Mouse (Mus musculus) embryo, embryonic 10.5 days (tissue): ENCODE data around the gene Ptpn11.
"Not testable (repeated sequence)": the region's sequence is repeated elsewhere in the genome, so short reads cannot be mapped to it uniquely, and the experiment has no call there.

Experiments used
- DNase-seq: peaks from one replicate; pipeline ENCODE4 v3.0.0-alpha.2; 2015; ENCODE audit warnings: low spot score

Ptpn11 gene

DNA sequence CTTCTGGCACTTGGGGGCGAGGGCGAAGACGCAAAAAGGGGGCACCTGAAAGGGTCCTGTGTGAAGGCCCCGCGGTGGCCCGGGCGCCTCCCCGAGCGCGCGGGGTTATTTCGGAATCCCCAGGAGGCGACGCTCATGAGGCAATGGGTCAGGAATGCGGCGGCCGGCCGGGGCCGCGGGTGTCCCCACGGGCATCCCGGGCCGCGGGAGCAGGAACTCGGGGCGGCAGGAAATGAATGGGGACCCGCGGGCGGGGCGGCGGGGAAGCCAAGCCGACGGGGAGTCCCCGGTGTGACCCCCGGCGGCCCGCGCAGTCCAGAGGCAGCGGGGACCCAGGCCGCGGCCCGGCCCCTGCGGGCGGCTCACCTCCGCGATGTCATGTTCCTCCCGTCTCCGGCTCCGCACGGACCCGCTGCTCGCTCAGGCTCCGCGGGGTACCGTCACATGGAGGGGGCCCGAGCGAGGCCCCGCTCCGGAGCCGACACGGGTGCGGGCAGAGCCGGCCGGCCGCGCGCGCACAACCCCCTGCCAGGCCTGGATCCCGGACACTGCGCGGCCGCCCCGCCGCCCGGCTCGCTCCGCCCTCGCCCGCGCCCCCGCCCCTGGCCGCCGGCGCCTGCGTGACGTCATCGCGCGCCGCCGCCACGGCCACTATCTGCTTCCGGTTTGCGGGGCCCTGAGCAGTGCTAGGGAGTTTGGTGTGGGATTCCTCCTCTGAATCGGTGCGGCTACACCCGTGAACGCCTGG, at the start of gene Ptpn11:
TSS of gene Ptpn11 (minus strand) at position 562 of the 748 bp plus-strand sequence.
- DNase-seq, result peak; percentile 88

DNA sequence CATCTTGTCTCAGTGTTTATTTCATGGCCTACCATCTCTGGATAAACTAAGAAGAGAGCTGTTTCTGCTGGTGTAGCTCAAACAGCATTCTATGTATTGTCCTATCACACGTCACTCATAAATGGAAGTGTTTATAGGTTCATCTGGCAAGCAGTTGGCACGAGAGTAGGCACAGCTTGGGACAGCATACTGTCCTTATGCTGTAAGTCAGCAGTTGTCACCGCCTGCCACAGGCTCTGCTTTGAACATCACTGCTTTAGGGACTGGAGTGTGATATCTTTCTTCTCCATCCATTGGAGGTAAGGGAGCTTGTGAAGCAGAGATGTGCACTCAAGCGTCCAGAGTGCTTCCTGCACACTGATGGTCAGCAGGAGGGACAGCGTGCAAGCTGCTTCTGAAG, 48.6 kb upstream of the Ptpn11 start:
- DNase-seq, result no peak

DNA sequence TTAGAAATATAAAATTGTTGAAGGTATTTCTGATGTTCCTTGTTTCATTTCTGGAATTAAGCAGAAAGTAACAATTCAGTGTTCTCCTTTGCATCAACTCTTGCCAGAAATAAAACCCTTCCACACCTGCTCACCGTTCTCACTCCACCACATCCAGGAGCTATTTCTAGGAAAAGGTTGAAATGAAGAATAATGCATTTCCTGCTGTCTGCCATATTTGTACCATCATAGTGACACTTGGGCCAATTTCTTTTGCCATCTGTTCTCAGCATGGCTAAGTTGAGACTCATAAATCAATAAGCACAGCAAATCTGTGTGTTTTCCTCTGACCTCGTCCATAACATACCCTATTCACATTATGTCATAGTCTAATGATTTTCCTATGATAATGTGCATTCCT, 47.0 kb upstream of the Ptpn11 start:
- no peak for DNase-seq

DNA sequence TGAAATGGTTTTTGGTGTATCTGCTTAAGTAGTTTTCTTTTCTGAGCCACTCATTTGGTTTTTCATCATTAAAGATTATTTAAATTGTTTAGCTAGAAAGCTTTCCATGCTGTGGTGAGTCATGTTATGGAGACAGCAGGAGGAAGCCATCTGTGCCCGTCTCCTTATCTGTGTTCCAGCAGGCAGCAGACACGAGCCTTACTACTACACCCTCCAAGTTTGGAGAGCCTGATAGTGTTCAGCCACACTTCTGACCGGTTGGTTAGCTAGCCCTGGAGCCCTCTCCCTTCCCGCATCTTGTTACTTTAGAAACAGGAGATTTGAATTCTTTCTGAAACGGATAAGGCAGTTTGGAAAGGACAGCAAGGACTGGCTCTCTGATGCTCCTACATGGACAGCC, 45.0 kb upstream of the Ptpn11 start:
- DNase-seq, result no peak

DNA sequence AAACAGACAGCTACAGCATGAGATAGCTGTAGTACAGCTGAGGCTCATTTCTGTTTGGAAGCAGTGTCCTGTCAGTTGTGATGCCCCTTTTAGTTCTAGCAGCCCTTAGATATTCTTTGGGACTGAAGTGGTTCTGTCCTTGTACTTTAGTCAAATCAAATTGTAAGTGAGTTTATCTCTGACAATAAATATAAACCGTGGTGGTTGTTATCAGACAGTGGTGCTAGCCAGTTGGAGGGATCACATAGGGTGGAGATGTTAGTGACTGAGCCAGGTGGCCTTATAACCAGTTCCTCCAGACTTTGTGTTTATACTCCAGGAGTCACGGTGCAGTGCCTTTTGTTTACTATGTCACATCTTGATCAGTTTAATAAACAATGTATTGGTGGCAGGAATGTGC, 42.5 kb upstream of the Ptpn11 start:
- DNase-seq, result no peak

DNA sequence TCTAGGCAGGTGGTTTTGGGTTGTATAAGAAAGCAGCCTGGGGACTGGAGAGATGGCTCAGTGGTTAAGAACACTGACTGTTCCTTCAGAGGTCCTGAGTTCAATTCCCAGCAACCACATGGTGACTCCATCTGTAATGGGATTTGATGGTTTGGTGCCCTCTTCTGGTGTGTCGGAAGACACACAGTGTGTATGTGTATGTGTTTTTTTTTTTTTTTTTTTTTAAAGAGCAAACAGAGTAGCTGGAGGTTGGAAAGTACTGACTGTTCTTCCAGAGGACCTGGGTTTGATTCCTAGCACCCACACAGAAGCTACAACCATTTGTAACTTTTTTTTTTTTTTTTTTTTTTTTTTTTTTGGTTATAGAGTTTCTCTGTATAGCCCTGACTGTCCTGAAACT, 41.6 kb upstream of the Ptpn11 start:
- DNase-seq, result no peak

DNA sequence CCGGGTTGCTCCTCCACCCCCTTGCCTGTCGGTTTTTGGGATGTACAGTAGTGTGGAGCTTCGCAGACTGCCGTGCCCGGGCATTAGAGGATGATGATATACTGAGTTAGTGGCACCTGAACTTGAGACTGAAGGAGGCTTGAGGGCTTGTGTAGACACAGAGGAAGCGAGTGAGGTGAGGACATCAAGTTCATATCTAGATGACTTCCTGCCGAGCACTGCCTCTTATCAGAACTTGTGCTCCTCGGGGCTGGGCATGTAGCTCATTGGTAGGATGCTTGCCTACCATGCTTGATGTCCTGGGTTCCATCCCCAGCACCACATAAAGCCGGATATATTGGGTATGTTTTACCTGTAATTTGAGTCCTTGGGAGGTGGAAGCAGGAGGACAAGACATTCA, 39.6 kb upstream of the Ptpn11 start:
- no peak for DNase-seq

DNA sequence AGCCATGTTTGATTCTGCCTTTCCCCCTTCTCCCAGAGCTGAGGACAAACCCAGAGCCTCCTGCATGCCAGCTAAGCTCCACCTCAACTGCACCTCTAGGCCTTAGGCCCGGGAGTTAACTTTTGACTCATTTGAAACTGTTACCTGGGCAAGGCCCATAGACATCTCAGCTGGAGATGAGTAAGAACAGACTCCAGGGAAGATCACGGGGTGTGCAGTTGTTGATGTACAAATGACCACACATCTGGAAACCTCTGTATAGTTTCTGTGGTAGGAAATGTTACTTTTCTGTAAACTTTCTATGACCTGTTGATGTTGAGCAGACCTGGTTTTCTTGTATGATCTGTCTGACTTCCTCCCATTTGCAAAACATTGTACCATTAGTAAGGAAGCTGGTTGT, 38.0 kb upstream of the Ptpn11 start:
- DNase-seq, result no peak

DNA sequence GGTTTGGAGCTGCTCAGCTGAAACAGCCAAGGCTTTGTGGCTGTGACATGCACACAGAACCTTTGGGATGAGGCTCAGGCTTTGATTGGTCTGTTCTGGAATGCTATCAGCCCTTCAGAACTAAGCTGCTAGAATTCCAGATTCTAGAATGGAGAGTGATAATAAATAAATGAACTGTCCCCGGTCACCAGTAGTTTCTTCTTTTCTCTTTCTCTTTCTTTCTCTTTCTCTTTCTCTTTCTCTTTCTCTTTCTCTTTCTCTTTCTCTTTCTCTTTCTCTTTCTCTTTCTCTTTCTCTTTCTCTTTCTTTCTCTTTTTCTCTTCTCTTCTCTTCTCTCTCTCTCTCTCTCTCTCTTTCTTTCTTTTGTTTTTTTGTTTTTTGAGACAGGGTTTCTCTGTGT, 36.1 kb upstream of the Ptpn11 start:
- DNase-seq, result not testable (repeated sequence)

DNA sequence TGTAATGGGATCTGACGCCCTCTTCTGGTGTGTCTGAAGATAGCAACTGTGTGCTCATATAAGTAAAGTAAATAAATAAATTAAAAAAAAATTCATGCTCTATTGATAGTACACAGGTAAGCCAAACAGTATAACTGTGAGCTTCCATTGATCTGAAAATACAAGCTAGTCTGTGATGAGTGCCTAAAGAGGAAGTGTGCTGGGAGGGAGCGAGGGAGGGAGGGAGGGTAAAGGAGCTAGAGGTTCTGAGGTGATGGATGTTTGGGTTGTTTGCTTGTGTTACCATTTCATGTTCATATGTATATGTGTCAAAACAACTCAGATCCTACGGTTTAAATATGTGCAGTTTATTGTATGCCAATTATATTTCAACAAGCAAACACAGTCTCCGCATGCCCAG, 35.6 kb upstream of the Ptpn11 start:
- no peak for DNase-seq

DNA sequence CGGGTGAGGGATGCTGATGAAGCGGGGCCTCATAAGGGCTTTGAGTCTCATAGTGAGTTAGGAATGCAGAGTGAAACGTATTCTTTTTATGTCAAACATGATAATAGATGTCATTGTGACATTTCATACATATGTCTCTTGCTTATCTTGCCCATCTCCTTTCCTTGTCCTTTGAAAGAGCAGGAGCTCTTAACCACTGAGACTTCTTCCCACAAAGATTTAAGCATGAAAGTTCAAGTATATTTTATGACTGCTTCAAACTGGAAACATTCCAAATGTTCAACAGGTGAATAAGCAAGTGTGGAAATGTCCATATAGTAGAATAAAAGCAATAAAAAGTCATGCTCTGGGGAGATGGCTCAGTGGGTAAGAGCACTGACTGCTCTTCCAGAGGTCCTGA, 35.2 kb upstream of the Ptpn11 start:
- no peak for DNase-seq

DNA sequence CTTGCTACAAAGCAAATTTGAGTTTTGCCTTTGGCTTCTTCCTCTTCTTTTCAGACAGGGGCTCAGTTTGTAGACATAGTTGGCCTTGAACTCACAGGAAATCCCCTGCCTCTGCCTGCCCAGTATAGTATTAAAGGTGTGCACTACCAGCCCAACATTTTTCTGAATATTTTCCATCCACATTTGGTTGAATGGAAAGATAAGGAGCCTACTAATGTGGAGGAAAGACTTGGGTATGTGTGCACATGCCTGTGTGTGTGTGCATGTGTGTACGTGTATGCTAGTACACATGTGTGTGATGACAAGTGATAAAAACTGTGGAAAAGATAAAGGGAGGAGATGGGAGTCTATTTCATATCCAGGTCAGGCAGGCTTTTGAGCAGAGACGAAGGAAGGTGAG, 34.7 kb upstream of the Ptpn11 start:
- DNase-seq, result no peak

DNA sequence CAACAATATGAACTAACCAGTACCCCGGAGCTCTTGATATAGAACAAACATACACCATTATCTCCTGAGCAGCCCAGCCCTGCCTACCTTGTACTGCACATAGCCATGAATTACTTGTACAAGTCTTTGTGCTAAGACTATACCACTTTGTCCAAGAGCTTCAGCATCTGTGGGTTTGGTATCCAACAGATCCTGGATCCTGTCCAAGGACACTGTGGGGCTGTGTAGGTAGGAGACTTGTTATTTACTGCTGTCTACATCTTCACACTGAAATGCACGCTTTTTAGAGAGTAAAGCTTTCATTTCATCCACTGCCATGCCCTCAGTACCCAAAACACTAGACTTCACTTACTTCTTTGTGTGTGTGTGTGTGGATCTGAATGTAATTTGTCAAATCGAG, 33.7 kb upstream of the Ptpn11 start:
- no peak for DNase-seq

DNA sequence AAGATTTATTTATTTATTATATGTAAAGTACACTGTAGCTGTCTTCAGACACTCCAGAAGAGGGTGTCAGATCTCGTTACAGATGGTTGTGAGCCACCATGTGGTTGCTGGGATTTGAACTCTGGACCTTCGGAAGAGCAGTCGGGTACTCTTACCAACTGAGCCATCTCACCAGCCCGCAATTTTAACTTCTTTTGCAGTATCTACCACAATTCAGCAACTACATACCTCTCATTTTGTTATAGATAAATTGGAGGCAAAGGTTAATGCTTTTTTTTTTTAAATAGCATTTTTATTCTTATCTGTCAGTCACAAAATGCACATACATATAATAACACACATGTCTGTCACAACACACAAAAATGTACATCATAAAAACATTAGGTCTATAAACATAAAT, 32.8 kb upstream of the Ptpn11 start:
- DNase-seq, result not testable (repeated sequence)

DNA sequence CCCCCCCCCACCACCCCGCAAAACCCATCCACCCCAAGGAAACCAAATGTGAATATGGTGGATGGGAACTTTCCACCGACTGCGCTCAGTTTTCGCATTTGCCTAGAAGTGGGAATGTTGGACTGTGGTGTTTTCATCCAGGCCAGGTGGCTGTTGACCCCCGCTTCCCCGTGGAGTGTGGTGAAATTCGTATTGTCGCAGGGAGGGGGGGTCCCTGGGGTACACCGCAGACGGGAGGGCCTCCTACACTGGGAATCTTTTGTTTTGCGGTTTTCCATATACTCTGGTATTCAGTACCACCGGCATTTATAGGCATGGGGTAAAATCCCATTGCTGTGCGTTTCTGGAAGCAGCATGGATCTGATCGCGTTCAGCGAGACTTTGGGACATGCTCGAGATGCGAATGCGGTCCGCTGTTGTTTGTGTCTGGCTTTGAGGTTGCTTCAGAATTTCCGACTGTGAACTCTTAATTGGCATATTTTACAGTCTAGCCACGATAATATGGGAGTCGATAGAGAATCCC, 30.2 kb upstream of the Ptpn11 start:
- DNase-seq, result no peak

DNA sequence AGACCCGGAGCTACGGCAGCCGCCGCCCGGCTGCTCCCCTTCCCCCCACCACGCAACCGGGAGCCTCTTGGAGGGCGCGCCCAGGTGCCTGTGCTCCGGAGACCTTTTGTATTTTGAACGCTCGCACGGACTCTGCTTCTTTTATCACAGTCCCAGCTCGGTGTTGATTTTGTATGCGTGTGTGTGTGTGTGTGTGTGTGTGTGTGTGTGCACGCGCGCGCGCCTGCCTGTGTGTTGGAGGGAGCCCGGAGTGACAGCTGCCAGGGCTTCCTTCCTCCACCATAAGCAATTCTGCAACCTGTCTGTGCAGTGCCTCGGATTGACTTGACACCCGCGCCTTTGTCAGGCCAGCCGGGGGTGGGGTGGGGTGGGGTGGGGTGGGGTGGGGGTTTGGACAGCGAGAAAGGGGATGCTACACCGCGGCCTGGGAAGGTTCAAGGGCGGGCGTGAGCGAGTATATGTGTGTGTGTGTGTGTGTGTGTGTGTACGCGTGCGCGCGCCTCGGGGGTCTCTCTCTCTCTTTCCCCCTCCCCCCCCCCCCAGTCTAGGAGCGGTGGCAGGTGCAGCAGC, 29.6 kb upstream of the Ptpn11 start:
- DNase-seq, result peak; percentile 51

DNA sequence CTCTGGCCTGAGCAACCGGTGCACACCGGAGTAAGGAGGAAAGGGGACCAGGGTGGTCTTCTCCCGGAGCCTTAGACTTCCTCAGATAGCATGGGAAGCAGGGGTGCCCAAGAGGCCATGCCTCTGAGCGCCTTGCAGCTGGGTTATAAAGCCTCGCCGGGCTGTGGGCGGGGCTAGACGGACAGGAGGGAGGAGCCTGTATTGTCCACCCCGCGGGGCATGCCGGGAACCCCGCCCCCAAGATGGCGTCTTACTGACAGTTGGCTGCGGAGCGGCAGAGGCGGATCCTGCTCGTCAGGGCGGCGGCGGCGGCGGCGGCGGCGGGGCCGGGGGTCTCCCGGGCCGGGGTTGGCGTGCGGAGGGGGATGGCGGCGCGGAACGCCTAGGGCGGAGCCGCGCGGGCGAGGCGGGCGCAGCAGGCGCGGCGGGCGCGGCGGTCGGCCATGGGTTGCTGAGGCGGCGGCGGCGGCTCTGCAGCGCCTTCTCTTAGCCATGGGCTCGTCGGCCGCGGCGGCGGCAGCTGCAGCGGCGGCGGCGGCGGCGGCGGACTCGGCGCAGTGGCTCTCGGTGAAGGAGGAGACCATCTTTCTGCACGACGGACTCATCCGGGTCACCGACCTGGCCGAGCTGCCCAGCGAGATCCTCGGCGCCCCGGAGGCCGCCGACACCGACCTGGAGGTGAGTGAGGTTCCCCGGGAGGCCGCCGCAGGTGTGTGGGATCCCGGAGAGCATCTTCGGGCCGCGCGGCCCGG, 29.0 kb upstream of the Ptpn11 start, which contains the start of gene Hectd4:
TSS of gene Hectd4 (plus strand) at position 240 of the 752 bp plus-strand sequence.
- peak; percentile 97 for DNase-seq

DNA sequence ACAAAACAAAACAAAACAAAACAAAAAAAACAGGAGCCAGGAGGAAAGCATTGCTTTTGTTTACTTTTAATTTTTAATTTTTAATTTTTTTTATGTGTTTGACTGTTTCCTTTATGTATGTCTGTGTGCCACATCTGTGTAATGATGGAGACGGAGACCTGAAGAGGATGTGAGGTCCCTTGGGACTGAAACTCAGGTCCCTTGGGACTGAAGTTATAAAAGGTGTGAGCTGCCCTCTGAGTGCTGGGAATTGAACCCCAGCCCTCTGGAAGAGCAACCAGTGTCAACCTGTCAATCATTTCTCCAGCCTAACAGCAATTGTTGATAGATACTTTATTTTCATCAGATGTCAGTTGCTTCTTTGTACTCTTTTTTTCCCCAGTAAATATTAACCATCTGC, 28.0 kb upstream of the Ptpn11 start:
- no peak for DNase-seq

DNA sequence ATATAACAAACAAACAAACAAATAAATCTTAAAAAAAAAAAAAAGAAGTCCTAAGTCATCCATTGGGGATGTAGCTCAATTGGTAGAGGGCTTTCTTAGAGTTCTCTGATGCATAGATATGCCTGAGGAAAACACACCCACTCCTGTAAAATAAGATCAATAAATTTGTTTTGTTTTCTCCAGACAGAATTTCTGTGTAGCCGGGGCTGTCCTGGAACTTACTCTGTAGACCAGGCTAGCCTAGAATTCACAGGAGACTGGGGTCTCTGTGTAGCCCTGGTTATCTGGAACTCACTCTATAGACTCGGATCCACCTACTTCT, 26.1 kb upstream of the Ptpn11 start:
- no peak for DNase-seq

DNA sequence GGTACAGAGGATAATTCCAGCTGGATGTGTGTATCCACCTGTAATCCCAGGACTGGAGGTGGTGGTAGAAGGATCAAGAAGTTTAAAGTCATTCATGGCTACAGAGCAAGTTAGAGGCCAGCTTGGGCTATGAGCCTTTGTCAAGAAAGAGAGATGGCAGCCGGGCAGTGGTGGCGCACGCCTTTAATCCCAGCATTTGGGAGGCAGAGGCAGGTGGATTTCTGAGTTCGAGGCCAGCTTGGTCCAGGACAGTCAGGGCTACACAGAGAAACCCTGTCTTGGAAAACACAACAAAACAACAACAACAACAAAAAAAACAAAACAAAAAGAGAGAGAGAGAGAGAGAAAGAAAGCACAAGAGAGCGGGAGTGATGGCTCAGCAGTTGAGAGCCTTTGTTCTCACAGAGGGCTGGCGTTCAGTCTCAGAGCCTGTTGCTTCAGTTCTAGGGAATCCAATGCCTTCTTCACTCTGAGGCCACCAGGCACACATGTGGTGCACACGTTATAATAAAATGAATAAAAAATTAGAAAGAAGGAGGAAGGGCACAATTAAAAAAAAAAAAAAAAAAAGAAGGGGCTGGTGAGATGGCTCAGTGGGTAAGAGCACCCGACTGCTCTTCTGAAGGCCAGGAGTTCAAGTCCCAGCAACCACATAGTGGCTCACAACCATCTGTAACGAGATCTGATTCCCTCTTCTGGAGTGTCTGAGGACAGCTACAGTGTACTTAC, 25.6 kb upstream of the Ptpn11 start:
- DNase-seq, result not testable (repeated sequence)

DNA sequence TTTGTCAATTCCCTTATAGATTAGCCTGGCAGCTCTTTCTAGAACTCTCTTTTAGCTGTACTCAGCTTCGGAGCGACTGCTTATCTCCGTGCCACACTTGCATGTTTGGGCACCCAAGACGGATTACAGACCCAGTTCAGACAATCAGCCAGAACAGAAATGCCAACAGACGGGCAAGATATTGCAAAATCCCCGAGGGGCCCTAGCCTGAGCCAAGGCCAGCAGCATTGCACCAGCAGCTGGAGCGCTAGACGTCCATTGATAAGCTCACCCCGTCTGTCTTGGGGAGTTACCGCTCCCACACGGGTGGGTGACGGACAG, 24.9 kb upstream of the Ptpn11 start:
- DNase-seq, result no peak

DNA sequence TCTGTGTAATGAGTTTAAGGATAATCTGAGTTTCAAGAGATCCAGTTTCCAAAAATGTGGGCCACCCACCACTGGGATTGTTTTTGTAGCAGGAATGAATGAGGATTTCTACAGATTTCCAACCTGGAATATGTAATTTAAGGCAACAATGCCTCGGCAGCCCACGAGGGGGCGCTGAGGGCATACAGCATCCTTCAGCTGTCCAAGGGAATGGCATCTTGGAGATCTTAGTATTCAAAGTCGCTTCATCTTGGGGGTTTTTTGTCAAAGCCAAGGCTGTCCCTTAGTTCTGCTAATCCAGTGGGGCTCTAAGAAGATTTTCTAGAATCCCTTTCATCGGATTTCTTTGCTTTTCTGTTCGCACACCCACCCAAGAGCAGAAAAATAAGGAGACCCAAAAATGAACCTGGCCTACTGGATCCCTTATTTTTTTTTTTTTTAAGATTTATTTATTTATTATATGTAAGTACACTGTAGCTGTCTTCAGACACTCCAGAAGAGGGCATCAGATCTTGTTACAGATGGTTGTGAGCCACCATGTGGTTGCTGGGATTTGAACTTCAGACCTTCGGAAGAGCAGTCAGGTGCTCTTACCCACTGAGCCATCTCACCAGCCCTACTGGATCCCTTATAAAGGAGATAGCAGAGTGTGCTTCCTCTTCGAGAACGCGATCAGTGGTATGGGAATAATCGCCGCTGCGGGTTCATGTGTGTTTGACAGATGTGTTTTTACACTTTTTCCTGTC, 24.4 kb upstream of the Ptpn11 start:
- peak; percentile 82 for DNase-seq
